Mouse (Mus musculus): ENCODE measurements around the gene Rps12-ps3.

Gene Rps12-ps3

GRCm38 (mm10) chr19:59351151-59351889, 29.2 kb downstream of the Rps12-ps3 start:
- no peak for DNase-seq

GRCm38 (mm10) chr19:59352760-59353159, 30.7 kb downstream of the Rps12-ps3 start:
- no peak for DNase-seq

GRCm38 (mm10) chr19:59354906-59355305, 32.8 kb downstream of the Rps12-ps3 start:
- no peak for DNase-seq

- DNase-seq = no peak
Measured at GRCm38 (mm10) chr19:59356388-59356787, 34.3 kb downstream of the Rps12-ps3 start.

GRCm38 (mm10) chr19:59356843-59357595, 34.9 kb downstream of the Rps12-ps3 start:
- no peak for DNase-seq

GRCm38 (mm10) chr19:59357878-59358277, 35.8 kb downstream of the Rps12-ps3 start:
- no peak for DNase-seq

- no peak for DNase-seq
Measured at GRCm38 (mm10) chr19:59359202-59359601, 37.1 kb downstream of the Rps12-ps3 start.

- no peak for DNase-seq
Measured at GRCm38 (mm10) chr19:59360486-59360896, 38.4 kb downstream of the Rps12-ps3 start.

GRCm38 (mm10) chr19:59362646-59363045, 40.6 kb downstream of the Rps12-ps3 start:
- DNase-seq = no peak

GRCm38 (mm10) chr19:59363666-59364065, 41.6 kb downstream of the Rps12-ps3 start:
- DNase-seq = no peak

- no peak for DNase-seq
Measured at GRCm38 (mm10) chr19:59366724-59367123, 44.6 kb downstream of the Rps12-ps3 start.

GRCm38 (mm10) chr19:59367892-59368291, 45.8 kb downstream of the Rps12-ps3 start:
- DNase-seq = no peak

GRCm38 (mm10) chr19:59371016-59371415, 48.9 kb downstream of the Rps12-ps3 start:
- no peak for DNase-seq

Data from cerebellum, postnatal 14 days (tissue).